Mouse (Mus musculus) monocyte, adult 5-6 weeks (primary cell): ENCODE measurements at regions not wholly inside any gene's neighbourhood (a gene's known extent, or its start where the extent isn't known, plus 50 kb on each side); places are given as distances from the start of the nearest gene placed in this dataset.
"Not testable (repeated sequence)": the region's sequence is repeated elsewhere in the genome, so short reads cannot be mapped to it uniquely, and the experiment has no call there.

Experiments
- ATAC-seq: fragments of 153-309, 156-312 bp; replicated peaks from 2 replicates; pipeline ENCODE4 v1.8.0; 2017; ENCODE audit warnings: mild to moderate bottlenecking; ENCODE audit not compliant: low TSS enrichment, insufficient number of reproducible peaks, severe bottlenecking, poor library complexity, low FRiP score

GRCm38 (mm10) chr13:11030874-11031273 lies 670.2 kb upstream of the Chrm3 start:
- ATAC-seq, result not testable (repeated sequence)

GRCm38 (mm10) chr13:11030381-11030780 lies 669.7 kb upstream of the Chrm3 start:
- ATAC-seq, result no peak

- no peak for ATAC-seq
Measured at GRCm38 (mm10) chr13:11025918-11026317, 665.3 kb upstream of the Chrm3 start.

- no peak for ATAC-seq
Measured at GRCm38 (mm10) chr13:11024441-11024840, 663.8 kb upstream of the Chrm3 start.

GRCm38 (mm10) chr13:11017584-11017983 lies 656.9 kb upstream of the Chrm3 start:
- no peak for ATAC-seq

- no peak for ATAC-seq
Measured at GRCm38 (mm10) chr13:11005374-11005773, 644.7 kb upstream of the Chrm3 start.

GRCm38 (mm10) chr13:10991151-10991550 lies 630.5 kb upstream of the Chrm3 start:
- ATAC-seq, result no peak

- no peak for ATAC-seq
Measured at GRCm38 (mm10) chr13:10990503-10991025, 629.9 kb upstream of the Chrm3 start.

GRCm38 (mm10) chr13:10989095-10989814 lies 628.6 kb upstream of the Chrm3 start:
- no peak for ATAC-seq

GRCm38 (mm10) chr13:10983736-10984135 lies 623.1 kb upstream of the Chrm3 start:
- ATAC-seq, result no peak

- ATAC-seq, result no peak
Measured at GRCm38 (mm10) chr13:10982543-10982942, 621.9 kb upstream of the Chrm3 start.

GRCm38 (mm10) chr13:10971932-10972331 lies 611.3 kb upstream of the Chrm3 start:
- no peak for ATAC-seq

- no peak for ATAC-seq
Measured at GRCm38 (mm10) chr13:10970721-10971120, 610.1 kb upstream of the Chrm3 start.

GRCm38 (mm10) chr13:10952923-10953322 lies 592.3 kb upstream of the Chrm3 start:
- ATAC-seq, result no peak

- not testable (repeated sequence) for ATAC-seq
Measured at GRCm38 (mm10) chr13:10950658-10951057, 590.0 kb upstream of the Chrm3 start.

- no peak for ATAC-seq
Measured at GRCm38 (mm10) chr13:10947398-10947797, 586.8 kb upstream of the Chrm3 start.

- no peak for ATAC-seq
Measured at GRCm38 (mm10) chr13:10943877-10944276, 583.2 kb upstream of the Chrm3 start.

- ATAC-seq, result no peak
Measured at GRCm38 (mm10) chr13:10942031-10942655, 581.5 kb upstream of the Chrm3 start.

- no peak for ATAC-seq
Measured at GRCm38 (mm10) chr13:10938233-10938632, 577.6 kb upstream of the Chrm3 start.

- no peak for ATAC-seq
Measured at GRCm38 (mm10) chr13:10930741-10931140, 570.1 kb upstream of the Chrm3 start.
